Mouse (Mus musculus) heart, embryonic 12.5 days (tissue): ENCODE results near the gene Rad17. TPM values are rescaled to one million over a fixed set of nuclear protein-coding genes. Genes with fewer than 3 reads are reported as not detected.

Experiments
- ATAC-seq: fragments of 200-750 bp; cut with Nextera tagmentation; 2 replicates; pipeline ENCODE4 v1.8.0; 2017; ENCODE audit warnings: moderate TSS enrichment, moderate library complexity; ENCODE audit not compliant: insufficient number of reproducible peaks, low FRiP score
- H3K27ac ChIP-seq: fragments of 300-500 bp; sonication (generic); 2 replicates; pipeline ENCODE4 v1.5.1; 2016; ENCODE audit warnings: mild to moderate bottlenecking, moderate library complexity; ENCODE audit not compliant: poor library complexity, severe bottlenecking
- H3K27me3 ChIP-seq: fragments of 300-500 bp; sonication (generic); replicated peaks from 2 replicates; pipeline ENCODE4 v1.6.1; 2016; ENCODE audit warnings: mild to moderate bottlenecking, moderate library complexity
- H3K36me3 ChIP-seq: fragments of 300-500 bp; sonication (generic); 2 replicates; pipeline ENCODE4 v1.6.1; 2016; ENCODE audit warnings: mild to moderate bottlenecking, moderate library complexity
- H3K4me1 ChIP-seq: fragments of 300-500 bp; sonication (generic); replicated peaks from 2 replicates; pipeline ENCODE4 v1.6.1; 2016; ENCODE audit warnings: mild to moderate bottlenecking
- H3K4me2 ChIP-seq: fragments of 300-500 bp; sonication (generic); 2 replicates; pipeline ENCODE4 v1.6.1; 2016; ENCODE audit warnings: mild to moderate bottlenecking, moderate library complexity
- H3K4me3 ChIP-seq: fragments of 300-500 bp; sonication (generic); 2 replicates; pipeline ENCODE4 v1.5.1; 2016; ENCODE audit warnings: mild to moderate bottlenecking
- H3K9ac ChIP-seq: fragments of 300-500 bp; sonication (generic); 2 replicates; pipeline ENCODE4 v1.6.1; 2016; ENCODE audit warnings: mild to moderate bottlenecking, moderate library complexity
- H3K9me3 ChIP-seq: fragments of 300-500 bp; sonication (generic); replicated peaks from 2 replicates; pipeline ENCODE4 v1.6.1; 2016; ENCODE audit warnings: mild to moderate bottlenecking, moderate library complexity
- WGBS: fragments of 180-500 bp; shearing (Covaris S2); methylation state at CpG from one replicate; pipeline ENCODE4 v1.1.7; 2016; 5-methylcytosine and 5-hydroxymethylcytosine counted together
- polyA plus RNA-seq: library from polyadenylated mRNA; unstranded; fragments of >200 nt; fragmentation: Nextera tagmentation; extraction: Ambion mirVana; gene quantifications from 2 replicates; pipeline ENCODE4 v1.2.1, GENCODE M21; 2016

The Rad17 gene
- polyA plus RNA-seq, 1 experiment from 2014 or later: 27.3 TPM

DNA sequence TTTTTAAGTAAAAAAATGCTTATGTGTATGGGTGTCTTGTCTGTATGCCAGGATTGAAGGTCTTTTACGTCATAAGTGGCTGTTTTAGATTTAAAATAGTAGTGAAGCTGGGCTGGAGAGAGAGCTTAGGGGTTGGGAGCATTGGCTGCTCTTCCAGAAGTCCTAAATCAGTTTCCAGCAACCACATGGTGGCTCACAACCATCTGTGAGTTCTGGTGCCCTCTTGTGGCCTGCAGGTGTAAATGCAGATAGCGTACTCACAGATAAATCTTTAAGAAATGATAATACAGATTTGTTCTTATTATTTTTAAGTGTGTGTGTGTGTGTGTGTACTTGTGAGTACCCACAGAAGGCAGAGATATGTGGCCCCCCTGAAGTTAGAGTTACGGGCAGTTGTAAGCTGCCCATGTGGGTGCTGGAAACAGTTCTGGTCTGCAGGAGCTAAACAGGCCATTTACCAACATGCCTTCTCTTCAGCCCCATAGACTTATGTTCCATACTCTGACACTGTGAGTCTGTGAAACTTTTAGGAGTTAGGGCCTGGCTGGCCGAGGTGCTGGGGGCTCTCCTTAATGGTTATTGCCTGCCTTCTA lies 9.1 kb upstream of the Rad17 start:
- WGBS: 43% methylated on average over 4 of the region's 4 CpGs
- Histone ChIP-seq H3K4me3 (no peak overlapping the region), H3K36me3 (peaks cover 23% of the 10 kb centered on the region), H3K27ac (no peak overlapping the region), H3K27me3 (no peaks in the 10 kb centered on the region), H3K4me1 (no peaks in the 10 kb centered on the region), H3K9me3 (no peaks in the 10 kb centered on the region), H3K9ac (0 out of 2 replicates have a peak overlapping the region, but pooled peaks have one; percentile 5), H3K4me2 (no peak overlapping the region)
- no peak for ATAC-seq

DNA sequence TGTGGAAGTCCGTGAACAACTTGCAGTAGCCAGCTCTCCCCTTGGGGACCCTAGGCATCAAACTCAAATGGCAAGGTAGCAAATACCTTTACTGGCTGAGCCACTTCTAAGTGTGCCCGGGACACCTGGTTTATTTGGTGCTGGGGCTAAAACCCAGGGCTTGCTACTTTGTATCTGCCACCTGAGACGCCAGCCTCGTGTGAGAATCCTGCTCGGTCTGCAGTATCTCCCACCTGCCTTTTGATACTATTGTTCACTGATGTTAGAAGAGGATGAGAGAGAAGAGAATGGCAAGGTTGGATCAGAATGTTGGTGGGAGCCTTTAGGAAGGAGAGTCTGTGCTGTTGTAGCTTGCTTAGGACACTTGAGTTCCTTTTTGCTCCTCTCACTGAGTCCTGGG lies 7.2 kb upstream of the Rad17 start:
- Histone ChIP-seq H3K27ac (no peak overlapping the region), H3K4me2 (no peak overlapping the region), H3K4me1 (no peaks in the 10 kb centered on the region), H3K27me3 (no peaks in the 10 kb centered on the region), H3K36me3 (peaks cover 15% of the 10 kb centered on the region), H3K9me3 (no peaks in the 10 kb centered on the region), H3K4me3 (no peak overlapping the region), H3K9ac (no peak overlapping the region)
- 89% methylated on average over 5 of the region's 5 CpGs for WGBS
- no peak for ATAC-seq

DNA sequence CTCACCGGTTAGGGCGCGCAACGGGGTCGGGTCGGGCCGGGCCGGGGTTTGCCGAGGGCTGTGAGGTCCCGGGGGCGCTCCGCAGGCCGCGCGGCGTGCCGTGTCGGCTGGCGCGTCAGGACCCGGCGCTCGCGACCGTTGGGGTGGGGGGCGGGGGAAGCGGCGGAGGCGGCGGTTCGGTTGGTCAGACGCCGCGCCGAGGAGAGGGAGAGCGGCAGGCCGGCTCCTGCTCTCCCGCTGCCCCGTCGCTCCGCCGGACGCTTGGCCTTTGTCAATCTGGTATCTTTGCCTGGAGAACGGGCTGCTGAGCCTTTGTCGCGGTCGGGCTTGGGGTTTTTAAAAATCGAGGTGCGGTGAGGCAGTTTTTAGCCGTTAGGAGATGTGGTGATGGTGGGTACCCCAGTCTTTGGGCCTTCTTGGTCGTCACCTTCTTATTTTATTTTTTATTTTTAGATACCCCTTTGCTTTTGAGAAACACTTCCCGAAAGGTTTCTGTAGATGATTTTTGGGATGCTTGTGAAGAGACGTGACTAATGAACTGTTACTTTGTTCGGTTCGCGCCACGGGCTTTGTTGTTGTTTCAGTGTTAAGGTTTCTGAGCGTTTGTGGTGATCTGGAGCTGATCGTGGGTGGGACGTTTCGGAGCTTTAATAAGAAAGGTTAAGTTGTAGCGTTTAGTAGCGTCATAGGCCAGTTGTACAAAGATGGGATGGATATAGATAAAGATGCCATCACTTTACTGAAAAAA lies 762 bp upstream of the Rad17 start, which contains the start of gene Taf9:
TSS of gene Taf9 (plus strand) at position 141 of the 748 bp plus-strand sequence.
- Histone ChIP-seq H3K27ac (peak within 1 kb of the TSS; percentile 87), H3K9me3 (no peaks in the 10 kb centered on the region), H3K4me2 (peak within 1 kb of the TSS; percentile 93), H3K4me1 (peaks cover 7% of the 10 kb centered on the region), H3K4me3 (peak within 1 kb of the TSS; percentile 90), H3K36me3 (peaks cover 20% of the 10 kb centered on the region), H3K27me3 (no peaks in the 10 kb centered on the region), H3K9ac (peak within 1 kb of the TSS; percentile 95)
- peak; percentile 78 for ATAC-seq
- under 1% methylated on average over 55 of the region's 63 CpGs for WGBS

DNA sequence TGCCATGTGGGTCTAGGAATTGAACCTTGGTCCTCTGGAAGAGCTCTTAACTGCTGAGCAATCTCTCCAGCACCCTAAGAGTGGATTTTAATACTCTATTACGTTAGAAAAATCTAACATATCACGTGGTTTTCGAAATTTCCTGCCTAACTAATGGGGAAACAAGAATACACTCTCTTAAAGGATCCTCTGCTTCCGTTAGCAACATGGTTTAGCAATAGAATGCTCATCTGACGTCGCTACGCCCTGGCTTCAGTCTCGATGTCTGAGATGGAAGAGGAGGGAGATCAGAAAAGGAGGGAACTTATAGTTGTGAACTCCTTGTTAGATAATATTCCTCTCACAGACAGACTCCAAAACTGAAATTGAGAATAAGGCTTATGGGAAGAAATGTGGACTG lies 2.6 kb downstream of the Rad17 start:
- 94% methylated on average over 8 of the region's 8 CpGs for WGBS
- Histone ChIP-seq H3K36me3 (peaks cover 39% of the 10 kb centered on the region), H3K27ac (no peak overlapping the region), H3K4me1 (peaks cover 7% of the 10 kb centered on the region), H3K27me3 (no peaks in the 10 kb centered on the region), H3K4me2 (no peak overlapping the region), H3K4me3 (no peak overlapping the region), H3K9me3 (no peaks in the 10 kb centered on the region), H3K9ac (no peak overlapping the region)
- ATAC-seq: no peak

DNA sequence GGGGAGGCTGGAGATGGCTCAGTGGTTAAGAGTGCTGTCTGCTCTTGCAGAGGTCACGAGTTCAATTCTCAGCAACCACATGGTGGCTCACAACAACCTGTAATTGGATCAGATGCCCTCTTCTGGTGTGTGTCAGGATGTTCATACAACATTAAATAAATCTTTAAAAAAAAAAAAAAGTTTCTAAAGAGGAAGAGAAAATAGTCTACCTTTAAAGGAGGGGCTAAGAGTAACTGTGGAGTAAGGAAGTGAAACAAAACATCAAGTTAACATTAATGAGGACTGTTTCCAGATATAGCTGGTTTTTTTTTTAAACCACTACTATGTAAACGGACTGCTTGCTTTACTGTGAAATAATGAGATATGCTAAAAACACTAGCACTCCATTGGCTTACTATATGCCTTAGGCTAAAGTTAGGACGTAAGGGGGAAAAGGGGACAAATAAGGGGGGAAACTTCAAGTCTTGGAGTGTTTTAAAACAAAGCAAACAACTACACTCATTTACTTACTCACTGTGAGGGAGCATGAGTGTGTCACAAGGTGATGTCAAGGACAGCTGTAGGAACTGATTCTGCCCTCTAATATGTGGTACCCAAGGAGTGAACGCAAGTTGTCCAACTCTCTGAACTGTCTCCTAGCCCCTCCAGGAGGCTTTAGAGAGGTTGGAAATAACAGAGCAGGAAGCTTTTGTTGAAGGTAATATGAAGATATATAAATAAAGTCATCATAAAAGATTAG lies 8.2 kb downstream of the Rad17 start:
- H3K27me3 ChIP-seq: no peaks in the 10 kb centered on the region
- WGBS: 90% methylated on average over 4 of the region's 4 CpGs
- no peak overlapping the region for H3K27ac ChIP-seq
- H3K9ac ChIP-seq: no peak overlapping the region
- H3K4me1 ChIP-seq: no peaks in the 10 kb centered on the region
- peaks cover 74% of the 10 kb centered on the region for H3K36me3 ChIP-seq
- ATAC-seq: no peak
- no peak overlapping the region for H3K4me2 ChIP-seq
- no peak overlapping the region for H3K4me3 ChIP-seq
- H3K9me3 ChIP-seq: no peaks in the 10 kb centered on the region

DNA sequence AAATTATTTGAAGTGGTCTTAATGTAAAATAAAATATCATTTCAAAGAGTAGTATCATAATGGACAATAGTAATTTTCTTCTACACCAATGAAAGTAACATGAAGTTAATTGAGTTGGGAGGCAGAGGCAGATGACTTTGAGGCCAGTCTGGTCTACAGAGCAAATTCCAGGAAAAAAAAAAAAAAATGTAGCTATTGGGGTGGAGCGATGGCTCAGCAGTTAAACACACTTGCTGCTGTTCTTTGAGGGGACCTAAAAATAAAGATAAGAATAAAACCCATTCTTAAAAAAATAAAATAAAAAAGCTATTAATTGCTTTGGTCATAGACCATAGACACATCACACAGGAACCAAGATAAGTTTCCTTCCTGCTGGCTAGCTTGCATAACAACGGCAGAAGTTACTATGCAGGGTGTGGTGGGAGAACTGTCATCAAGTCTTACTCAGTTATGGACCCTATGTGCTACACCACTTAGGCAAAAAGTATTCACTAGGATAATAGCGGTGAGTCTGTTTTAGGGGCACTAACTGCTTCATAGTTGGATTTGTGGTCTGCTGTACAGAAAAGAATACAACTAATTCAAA lies 16.7 kb downstream of the Rad17 start:
- no peaks in the 10 kb centered on the region for H3K9me3 ChIP-seq
- ATAC-seq: no peak
- H3K4me3 ChIP-seq: no peak overlapping the region
- H3K27me3 ChIP-seq: no peaks in the 10 kb centered on the region
- H3K27ac ChIP-seq: no peak overlapping the region
- peaks cover 69% of the 10 kb centered on the region for H3K36me3 ChIP-seq
- H3K4me1 ChIP-seq: no peaks in the 10 kb centered on the region
- H3K9ac ChIP-seq: no peak overlapping the region
- 71% methylated on average over 3 of the region's 3 CpGs for WGBS
- no peak overlapping the region for H3K4me2 ChIP-seq

DNA sequence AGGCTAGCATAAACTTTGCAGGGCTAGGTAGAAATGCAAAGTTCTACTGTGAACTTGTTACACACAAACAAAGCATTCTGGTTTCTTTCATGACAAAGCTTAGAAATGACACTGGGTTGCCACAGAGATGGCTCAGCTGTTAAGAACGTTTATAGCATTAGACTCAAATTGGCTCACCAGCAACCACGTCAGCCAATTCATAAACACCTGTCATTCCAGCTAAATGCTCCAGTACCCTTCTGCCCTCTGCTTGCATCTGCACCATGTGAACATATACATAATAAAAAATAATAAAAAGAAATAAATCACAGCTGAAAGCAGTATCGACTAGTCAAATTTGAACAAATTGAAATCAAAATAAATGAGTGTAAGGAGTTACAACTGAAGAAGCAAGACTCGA lies 28.6 kb downstream of the Rad17 start:
- H3K36me3 ChIP-seq: peaks cover 69% of the 10 kb centered on the region
- 89% methylated on average over 4 of the region's 4 CpGs for WGBS
- no peak for ATAC-seq

DNA sequence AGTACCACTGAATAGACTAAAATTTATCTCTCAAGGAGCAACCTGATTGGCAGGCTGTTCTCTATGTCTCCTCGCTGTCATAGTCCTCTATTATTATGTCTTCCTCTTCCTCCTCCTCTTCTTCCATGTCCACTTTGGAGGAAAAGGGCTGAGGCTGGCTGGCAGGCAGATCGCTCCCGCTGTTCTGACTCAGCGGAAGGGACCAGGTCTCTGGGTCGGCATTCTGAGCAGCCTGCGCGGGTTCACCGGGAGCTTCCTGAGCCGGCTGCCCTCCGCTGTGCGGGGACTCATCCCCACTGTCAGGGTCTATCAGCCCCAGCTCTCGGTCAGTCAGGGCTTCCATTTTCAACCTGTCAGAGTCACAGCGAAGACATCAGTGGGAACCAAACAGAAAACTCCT lies 33.3 kb downstream of the Rad17 start:
- Histone ChIP-seq H3K36me3 (peaks cover 35% of the 10 kb centered on the region), H3K4me3 (no peak overlapping the region), H3K9me3 (no peaks in the 10 kb centered on the region), H3K4me2 (no peak overlapping the region), H3K27ac (no peak overlapping the region), H3K27me3 (peaks cover 5% of the 10 kb centered on the region; the same call in 1 of the 2 replicates), H3K9ac (no peak overlapping the region), H3K4me1 (no peaks in the 10 kb centered on the region)
- 71% methylated on average over 13 of the region's 13 CpGs for WGBS
- ATAC-seq: no peak

More for the DNA sequence above, 28.6 kb downstream of the Rad17 start:
- no peak overlapping the region for H3K4me3 ChIP-seq
- H3K27ac ChIP-seq: no peak overlapping the region
- no peaks in the 10 kb centered on the region for H3K9me3 ChIP-seq
- H3K4me1 ChIP-seq: no peaks in the 10 kb centered on the region
- no peak overlapping the region for H3K4me2 ChIP-seq
- no peak overlapping the region for H3K9ac ChIP-seq
- H3K27me3 ChIP-seq: 0 out of 2 replicates have a peak, but pooled peaks cover 5% of the 10 kb centered on the region

DNA sequence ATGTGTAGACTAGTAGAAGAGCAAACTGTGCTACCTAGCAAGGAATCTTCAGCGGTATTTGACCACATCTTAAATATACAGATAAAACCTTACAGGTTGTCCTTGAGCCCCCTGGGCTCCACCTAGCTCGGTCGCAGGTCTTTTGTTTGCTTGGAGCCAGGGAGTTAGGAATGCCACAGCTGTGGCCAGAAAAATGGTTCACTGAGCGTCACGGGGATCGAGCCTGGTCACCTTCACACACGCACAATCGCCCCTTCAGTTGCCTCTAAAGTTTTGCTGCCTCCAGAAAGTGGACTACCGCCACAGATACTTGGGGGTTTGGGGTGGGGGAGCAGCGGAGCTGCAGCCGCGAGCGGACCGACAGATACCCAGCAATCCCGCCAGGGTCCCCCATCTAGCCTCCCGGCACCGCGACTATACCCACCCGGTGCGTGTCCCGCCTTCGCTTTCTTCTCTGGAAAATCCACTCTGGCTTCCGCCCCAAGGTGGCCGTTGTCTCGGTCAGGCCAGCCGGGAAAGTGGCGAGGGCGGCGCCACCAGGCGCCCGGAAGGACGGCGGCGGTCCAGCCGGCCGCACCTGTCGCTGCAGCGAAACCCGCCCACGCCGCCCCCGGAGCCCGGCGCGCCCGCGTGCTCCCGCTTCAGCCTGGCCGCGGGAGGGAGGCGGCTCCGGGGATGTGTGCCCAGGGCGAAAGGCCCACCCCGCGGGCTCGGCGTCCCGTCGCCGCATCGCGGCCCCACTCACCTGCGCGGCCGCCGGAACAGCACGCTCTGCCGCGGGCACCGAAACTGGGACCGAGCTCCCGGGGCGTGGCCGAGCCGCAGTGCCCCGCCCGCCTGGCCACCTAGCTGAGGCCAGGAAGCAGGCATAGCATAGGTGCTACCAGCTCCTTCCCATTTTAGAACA lies 34.4 kb downstream of the Rad17 start, which contains the start of gene Marveld2:
TSS of gene Marveld2 (minus strand) at position 791 of the 907 bp plus-strand sequence.
- peaks cover 29% of the 10 kb centered on the region for H3K36me3 ChIP-seq
- H3K9ac ChIP-seq: peak within 1 kb of the TSS; percentile 79
- no peak within 1 kb of the TSS for H3K27ac ChIP-seq
- 2% methylated on average over 76 of the region's 77 CpGs for WGBS
- no peaks in the 10 kb centered on the region for H3K9me3 ChIP-seq
- ATAC-seq: peak; percentile 63
- no peaks in the 10 kb centered on the region for H3K4me1 ChIP-seq
- peak within 1 kb of the TSS; percentile 99 for H3K4me2 ChIP-seq
- peak within 1 kb of the TSS; percentile 89 for H3K4me3 ChIP-seq
- peaks cover 5% of the 10 kb centered on the region; the same call in 1 of the 2 replicates for H3K27me3 ChIP-seq

DNA sequence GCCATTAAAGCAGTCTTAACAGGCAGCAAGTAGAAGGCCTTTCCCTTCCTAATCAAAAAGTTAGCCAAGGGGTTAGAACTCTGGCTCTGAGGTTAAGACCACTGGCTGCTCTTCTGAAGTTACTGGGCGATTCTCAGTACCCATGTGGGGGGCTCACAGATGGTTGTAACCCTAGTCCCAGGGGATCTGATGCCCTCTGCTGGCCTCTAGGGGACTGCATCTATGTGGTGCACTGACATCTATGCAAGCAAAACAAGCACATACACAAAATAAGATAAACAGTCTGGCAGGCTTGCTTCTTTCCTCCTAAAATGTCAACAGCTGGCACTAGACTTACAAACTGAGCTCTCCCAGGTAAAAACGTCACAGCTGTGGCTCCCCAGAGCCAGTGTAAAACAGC lies 37.9 kb downstream of the Rad17 start:
- Histone ChIP-seq H3K4me3 (no peak overlapping the region), H3K27ac (no peak overlapping the region), H3K27me3 (peaks cover 5% of the 10 kb centered on the region; the same call in 1 of the 2 replicates), H3K9me3 (peaks cover 1% of the 10 kb centered on the region), H3K4me2 (no peak overlapping the region), H3K36me3 (peaks cover 8% of the 10 kb centered on the region), H3K4me1 (no peaks in the 10 kb centered on the region), H3K9ac (no peak overlapping the region)
- no peak for ATAC-seq
- 55% methylated on average over 2 of the region's 2 CpGs for WGBS
